Mouse (Mus musculus) NIH3T3 (cell line): ENCODE data around the gene Stam.
A peak's percentile ranks its signal among the peaks of the same experiment; 100 is the strongest.
"Not testable (repeated sequence)": the region's sequence is repeated elsewhere in the genome, so short reads cannot be mapped to it uniquely, and the experiment has no call there.

Experiments
- DNase-seq: peaks from one replicate; pipeline ENCODE4 v3.0.0-alpha.2; 2012; ENCODE audit warnings: low read depth

Stam gene

DNA sequence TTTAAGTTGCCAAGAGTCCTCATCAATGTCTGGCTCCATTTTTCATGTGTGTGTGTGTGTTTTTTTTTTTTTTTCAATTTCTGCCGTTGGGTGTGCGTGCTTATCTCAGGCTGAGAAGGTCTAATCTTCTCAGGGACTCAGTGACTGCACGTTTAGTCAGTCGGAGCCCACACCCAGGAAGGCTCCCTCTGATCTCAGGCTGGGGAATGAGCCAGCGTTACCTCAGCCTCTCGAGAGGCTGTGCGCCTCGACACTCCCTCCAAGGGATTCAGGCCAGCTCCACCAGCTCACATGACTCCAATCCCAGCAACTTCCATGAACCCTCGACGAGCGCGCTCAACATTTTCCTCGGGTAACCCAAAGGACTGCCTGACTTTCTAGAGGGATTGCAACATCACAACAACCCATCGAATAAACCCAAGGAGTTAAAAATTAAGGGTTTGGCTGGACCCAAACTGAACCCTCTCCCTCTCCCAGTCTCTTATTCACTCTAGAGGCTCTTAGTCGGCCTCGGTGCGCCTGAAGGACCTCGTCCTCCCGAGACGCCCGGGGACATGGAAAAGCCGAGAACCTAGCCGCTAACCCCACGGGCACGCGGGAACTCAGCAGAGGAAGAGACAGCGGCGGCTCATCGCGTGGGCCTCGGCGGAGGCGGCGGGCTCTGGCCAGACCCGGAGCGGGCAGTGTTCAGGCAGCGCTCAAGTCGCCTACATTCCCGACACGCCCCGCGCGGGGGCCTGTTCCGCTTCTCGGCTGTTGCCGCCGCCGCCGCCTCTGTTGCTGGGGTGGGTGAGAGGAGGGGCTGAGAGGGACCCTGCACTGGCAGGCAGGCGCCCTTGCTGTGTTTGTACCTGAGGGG, at the start of gene Stam:
TSS of gene Stam (plus strand) at position 737 of the 859 bp plus-strand sequence.
- DNase-seq: peak; percentile 96

- DNase-seq: no peak
Observed at GRCm38 (mm10) chr2:14041249-14041648, 32.6 kb upstream of the Stam start.

DNA sequence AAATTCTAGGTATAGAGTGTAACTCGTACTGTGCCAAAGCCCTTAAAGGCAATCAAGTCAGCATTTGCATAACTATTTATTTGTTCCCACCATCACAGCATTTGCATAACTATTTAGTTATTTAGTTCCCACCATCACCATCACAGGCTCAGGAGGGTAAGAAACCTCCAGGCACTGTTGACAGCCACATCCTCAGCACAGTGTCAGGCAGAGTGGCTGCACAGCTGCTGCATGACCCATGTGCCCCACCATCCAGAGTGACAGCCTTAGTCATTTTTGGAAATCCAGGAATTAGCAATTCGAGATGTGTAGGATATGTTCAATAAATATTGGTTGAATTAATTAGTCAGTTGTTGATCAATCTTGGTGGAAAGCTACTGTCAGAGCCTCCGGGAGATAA, 30.9 kb upstream of the Stam start:
- no peak for DNase-seq

- no peak for DNase-seq
Observed at GRCm38 (mm10) chr2:14043577-14044170, 30.2 kb upstream of the Stam start.

DNA sequence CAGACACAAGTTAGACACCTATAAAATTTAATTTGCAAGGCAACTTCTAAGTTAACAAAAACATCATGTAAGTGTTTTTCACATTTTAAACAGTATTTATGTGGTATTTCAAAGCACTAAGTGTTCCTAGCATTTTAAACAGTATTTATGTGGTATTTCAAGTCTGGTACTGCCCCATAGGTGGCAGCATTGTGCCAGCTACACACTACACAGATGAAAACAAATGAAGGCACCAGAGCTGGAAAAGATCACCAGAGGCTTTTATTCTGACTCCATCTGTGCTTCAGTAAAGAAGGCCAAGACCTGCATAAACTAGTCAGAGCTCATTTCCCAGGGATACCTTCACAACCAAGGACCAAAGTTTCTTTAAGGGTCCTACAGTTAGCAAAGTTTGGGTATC, 25.5 kb upstream of the Stam start:
- DNase-seq: peak; percentile 91

DNA sequence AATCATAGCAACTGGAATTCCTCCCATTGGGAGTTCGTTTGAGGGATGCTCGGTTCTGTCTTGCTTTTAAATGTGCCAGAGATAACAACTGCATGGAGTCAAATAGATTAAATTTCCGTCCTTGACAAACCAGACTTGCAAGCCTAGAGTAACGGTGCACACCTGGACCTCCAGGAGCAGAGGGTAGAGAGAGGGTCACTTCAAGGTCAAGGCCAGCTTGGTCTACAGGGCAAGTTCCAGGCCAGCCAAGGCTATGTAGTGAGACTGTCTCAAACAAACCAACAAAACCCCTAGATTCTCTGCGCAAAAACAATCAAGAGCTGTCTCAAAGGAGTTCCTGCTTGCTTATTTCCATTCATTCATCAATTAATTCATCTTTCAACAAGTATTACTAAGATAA, 25.1 kb upstream of the Stam start:
- DNase-seq: no peak

- no peak for DNase-seq
Observed at GRCm38 (mm10) chr2:14053618-14054017, 20.3 kb upstream of the Stam start.

- DNase-seq: peak; percentile 33
Observed at GRCm38 (mm10) chr2:14054163-14054562, 19.7 kb upstream of the Stam start.

GRCm38 (mm10) chr2:14054716-14055115, 19.2 kb upstream of the Stam start:
- DNase-seq: no peak

DNA sequence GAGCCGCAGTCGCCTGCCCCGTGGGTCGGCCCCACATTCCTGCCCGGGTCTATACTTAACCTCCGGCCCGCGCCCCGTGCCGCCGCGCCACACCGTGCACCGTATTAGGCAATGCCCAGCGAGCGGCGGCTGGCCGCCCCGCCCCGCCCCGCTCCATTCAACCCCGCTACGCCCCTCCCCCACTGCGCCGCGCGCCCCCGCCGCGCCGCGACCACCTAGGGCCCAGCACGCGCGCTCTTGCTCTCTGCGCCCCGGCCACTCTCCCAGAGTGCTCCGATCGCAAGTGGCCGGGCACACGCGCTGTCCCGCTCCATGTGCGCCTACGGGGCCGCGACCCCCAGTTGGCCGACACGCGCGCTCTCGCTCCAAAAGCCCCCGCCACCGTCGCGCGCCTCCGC, 18.7 kb upstream of the Stam start:
- peak; percentile 85 for DNase-seq

- DNase-seq: peak; percentile 84
Observed at GRCm38 (mm10) chr2:14055566-14056331, 18.1 kb upstream of the Stam start, which contains the start of gene Hacd1. TSS of gene Hacd1 (minus strand) at chr2:14056135.

GRCm38 (mm10) chr2:14065704-14066650, 7.9 kb upstream of the Stam start:
- no peak for DNase-seq

DNA sequence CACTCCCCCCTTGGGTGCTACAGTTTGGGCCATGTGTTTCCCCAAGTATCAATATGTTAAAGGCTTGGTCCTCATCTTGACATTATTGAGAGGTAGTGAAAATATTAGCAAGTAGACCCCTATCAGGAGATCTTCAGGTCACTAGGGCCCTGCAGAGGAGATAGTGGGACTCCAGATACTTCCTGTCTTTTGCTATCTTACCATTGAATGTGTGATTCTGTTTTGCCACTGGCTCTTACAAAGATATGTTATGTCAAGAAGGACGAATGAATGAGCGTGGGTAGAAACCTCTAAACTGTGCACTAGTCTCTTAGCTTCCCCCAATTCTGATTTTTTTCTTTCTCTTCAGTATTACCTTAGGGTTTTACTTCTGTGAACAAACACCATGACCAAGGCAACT, 4.9 kb upstream of the Stam start:
- DNase-seq: no peak

DNA sequence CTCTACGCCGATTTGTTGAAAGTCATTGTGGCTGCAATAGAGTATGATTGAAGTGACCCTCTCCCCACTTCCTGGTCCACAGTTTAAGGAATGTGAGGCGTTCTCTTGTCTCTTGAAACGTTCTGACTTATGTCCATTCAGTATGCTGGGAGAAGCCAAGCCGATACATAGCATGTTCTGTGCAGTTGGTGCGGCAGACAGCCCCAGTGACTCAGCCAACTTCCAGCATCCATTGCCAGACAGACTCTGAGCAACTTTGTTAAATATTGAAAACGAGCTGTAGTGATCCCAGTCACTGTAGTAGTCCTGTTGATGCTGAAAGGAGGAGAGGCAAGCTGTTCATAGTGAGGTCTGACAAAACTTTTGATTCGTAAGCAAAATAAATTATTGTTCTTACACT, 3.4 kb upstream of the Stam start:
- peak; percentile 59 for DNase-seq

- DNase-seq: no peak
Observed at GRCm38 (mm10) chr2:14073008-14073361, 913 bp upstream of the Stam start.

- DNase-seq: peak; percentile 68
Observed at GRCm38 (mm10) chr2:14074221-14074901, 463 bp downstream of the Stam start.

DNA sequence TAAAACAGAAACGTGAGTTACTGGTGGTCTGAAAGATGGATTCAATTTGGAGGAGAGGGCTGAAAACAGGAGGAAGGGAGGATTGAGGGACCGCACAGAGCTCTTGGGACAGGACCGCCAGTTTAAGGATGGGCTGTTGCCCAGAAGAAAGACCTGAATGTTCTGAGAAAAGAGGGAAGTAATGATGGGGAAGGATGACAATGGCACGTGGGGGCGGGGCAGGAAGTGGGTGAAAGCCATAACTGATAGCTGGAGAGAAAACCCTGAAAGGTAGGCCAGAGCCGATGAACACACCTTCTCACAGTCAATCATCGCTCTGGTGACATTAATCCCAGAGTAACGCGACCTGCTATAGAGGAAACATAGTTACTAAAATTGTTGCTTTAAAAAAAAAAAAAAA, 4.6 kb downstream of the Stam start:
- not testable (repeated sequence) for DNase-seq

- no peak for DNase-seq
Observed at GRCm38 (mm10) chr2:14100533-14100932, 26.6 kb downstream of the Stam start.

DNA sequence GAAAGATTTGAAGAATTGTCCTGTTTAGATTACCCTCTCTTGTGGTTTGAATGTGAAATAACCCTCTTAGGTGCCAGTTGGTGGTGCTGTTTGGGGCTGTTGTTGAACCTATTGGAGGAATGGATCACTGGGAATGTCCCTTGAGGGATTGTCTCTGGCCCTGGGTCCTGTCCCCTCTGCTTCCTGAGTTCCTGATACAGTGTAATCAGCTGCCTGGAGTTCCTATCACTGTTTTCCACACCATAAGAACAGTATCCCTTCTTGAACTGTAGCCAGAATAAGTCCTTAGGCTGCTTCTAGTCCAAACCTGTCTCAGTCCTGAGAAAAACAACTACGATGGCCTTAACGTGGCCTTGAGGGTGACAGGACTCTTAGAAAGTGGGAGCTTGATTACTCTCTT, 28.7 kb downstream of the Stam start:
- DNase-seq: no peak

GRCm38 (mm10) chr2:14103924-14104323, 30.0 kb downstream of the Stam start:
- DNase-seq: no peak

GRCm38 (mm10) chr2:14107673-14108072, 33.8 kb downstream of the Stam start:
- DNase-seq: peak; percentile 89
